Mouse (Mus musculus) urinary bladder, adult 18-20 months (tissue): ENCODE measurements around the gene Fsd1.

Source experiments
- DNase-seq, 2 experiments: peaks; one replicate each; pipeline ENCODE4 v3.0.0; 2022; ENCODE audit warnings: low spot score in 2 of 2, mixed read lengths in 2 of 2

The Fsd1 gene

GRCm38 (mm10) chr17:55961631-55962030, 24.7 kb upstream of the Fsd1 start:
- DNase-seq, result no peak

- peak in 1 of 2 experiments; percentile 0 for DNase-seq
These were observed 23.1 kb upstream of the Fsd1 start for GRCm38 (mm10) chr17:55963171-55963570.

- no peak for DNase-seq
These were observed 21.8 kb upstream of the Fsd1 start for GRCm38 (mm10) chr17:55964496-55964895.

- no peak for DNase-seq
These were observed 21.3 kb upstream of the Fsd1 start for GRCm38 (mm10) chr17:55964996-55965395.

- DNase-seq, result no peak
These were observed 19.1 kb upstream of the Fsd1 start for GRCm38 (mm10) chr17:55967186-55967585.

GRCm38 (mm10) chr17:55968210-55968609, 18.1 kb upstream of the Fsd1 start:
- DNase-seq, result no peak

GRCm38 (mm10) chr17:55969560-55969959, 16.7 kb upstream of the Fsd1 start:
- DNase-seq, result no peak

GRCm38 (mm10) chr17:55969966-55970891, 16.1 kb upstream of the Fsd1 start, which contains the start of gene Shd:
TSS of gene Shd (plus strand) at chr17:55970467.
- DNase-seq, result no peak

GRCm38 (mm10) chr17:55971453-55971852, 14.9 kb upstream of the Fsd1 start:
- no peak for DNase-seq

- peak; percentile 50 to 75 for DNase-seq
These were observed 9.9 kb upstream of the Fsd1 start for GRCm38 (mm10) chr17:55976255-55976862.

- no peak for DNase-seq
These were observed 9.0 kb upstream of the Fsd1 start for GRCm38 (mm10) chr17:55977301-55977700.

GRCm38 (mm10) chr17:55990278-55990898, 4.1 kb downstream of the Fsd1 start:
- DNase-seq, result no peak

- no peak for DNase-seq
These were observed 9.7 kb downstream of the Fsd1 start for GRCm38 (mm10) chr17:55996007-55996406.

GRCm38 (mm10) chr17:55999794-56000499, 13.6 kb downstream of the Fsd1 start:
- DNase-seq, result no peak

- no peak for DNase-seq
These were observed 16.7 kb downstream of the Fsd1 start for GRCm38 (mm10) chr17:56003000-56003399.

- peak; percentile 51 to 55 for DNase-seq
These were observed 19.2 kb downstream of the Fsd1 start, which contains the start of the genes Stap2 and Mpnd for GRCm38 (mm10) chr17:56005415-56006061. TSS of gene Stap2 (minus strand) at chr17:56005584. TSS of gene Mpnd (plus strand) at chr17:56005711.

GRCm38 (mm10) chr17:56006956-56007355, 20.6 kb downstream of the Fsd1 start:
- DNase-seq, result no peak

- no peak for DNase-seq
These were observed 21.4 kb downstream of the Fsd1 start for GRCm38 (mm10) chr17:56007444-56008355.

GRCm38 (mm10) chr17:56008356-56009087, 22.2 kb downstream of the Fsd1 start:
- DNase-seq, result peak; percentile 61 to 91
